Mouse (Mus musculus) liver, embryonic 14.5 days (tissue): ENCODE results near the gene Vmn1r28. TPM values are rescaled to one million over a fixed set of nuclear protein-coding genes. Genes with fewer than 3 reads are reported as not detected.

Source experiments
- ATAC-seq: fragments of 200-750 bp; cut with Nextera tagmentation; 2 replicates; pipeline ENCODE4 v1.8.0; 2017; ENCODE audit warnings: moderate number of reproducible peaks, mild to moderate bottlenecking, moderate library complexity; ENCODE audit not compliant: insufficient read depth
- DNase-seq, 3 experiments: peaks; one replicate each; pipeline ENCODE4 v3.0.0-alpha.2; 2012 to 2013; ENCODE audit warnings: low read depth in 3 of 3, low spot score in 3 of 3
- H3K27ac ChIP-seq: fragments of 300-500 bp; sonication (generic); 2 replicates; pipeline ENCODE4 v1.5.1; 2014; ENCODE audit warnings: moderate library complexity, mild to moderate bottlenecking, control low read depth, inconsistent platforms
- H3K27me3 ChIP-seq: fragments of 300-500 bp; sonication (generic); 2 replicates; pipeline ENCODE4 v1.6.1; 2014; ENCODE audit warnings: mild to moderate bottlenecking, low read length, moderate library complexity; ENCODE audit not compliant: control insufficient read depth, insufficient read depth
- H3K36me3 ChIP-seq: fragments of 300-500 bp; sonication (generic); replicated peaks from 2 replicates; pipeline ENCODE4 v1.6.1; 2014; ENCODE audit warnings: low read depth; ENCODE audit not compliant: control insufficient read depth, insufficient read depth
- H3K4me1 ChIP-seq, 2 experiments: fragments of 200-500 bp in 1 of 2; fragments of 300-500 bp in 1 of 2; sonication (generic) in 1 of 2; replicated peaks; 2 replicates each; pipeline ENCODE4 v1.6.1; 2012 to 2014; ENCODE audit warnings: antibody characterized with exemption in 1 of 2, inconsistent platforms in 1 of 2, low read length in 1 of 2; ENCODE audit not compliant: control insufficient read depth in 2 of 2, insufficient read depth in 2 of 2
- H3K4me2 ChIP-seq: fragments of 300-500 bp; sonication (generic); 2 replicates; pipeline ENCODE4 v1.6.1; 2014; ENCODE audit warnings: low read depth, mild to moderate bottlenecking, control low read depth, moderate library complexity
- H3K4me3 ChIP-seq, 2 experiments: fragments of 200-500 bp in 1 of 2; fragments of 300-500 bp in 1 of 2; sonication (generic) in 1 of 2; 2 replicates each; pipeline ENCODE4 v1.5.1; 2012 to 2014; ENCODE audit warnings: low read depth in 2 of 2, low read length in 2 of 2, mild to moderate bottlenecking in 2 of 2, control low read depth in 1 of 2, inconsistent platforms in 1 of 2, moderate library complexity in 1 of 2; ENCODE audit not compliant: insufficient read depth in 1 of 2
- H3K9ac ChIP-seq: fragments of 300-500 bp; sonication (generic); replicated peaks from 2 replicates; pipeline ENCODE4 v1.6.1; 2014; ENCODE audit warnings: mild to moderate bottlenecking, control low read depth, moderate library complexity
- H3K9me3 ChIP-seq: fragments of 300-500 bp; sonication (generic); 2 replicates; pipeline ENCODE4 v1.6.1; 2016; ENCODE audit warnings: low read length, mixed read lengths; ENCODE audit not compliant: control insufficient read depth
- CTCF ChIP-seq: IDR thresholded peaks from 2 replicates; pipeline ENCODE4 v1.5.1; 2016; ENCODE audit warnings: antibody characterized with exemption, low read depth, control low read depth
- EP300 ChIP-seq: IDR thresholded peaks from 2 replicates; pipeline ENCODE4 v1.6.1; 2016; ENCODE audit warnings: antibody characterized with exemption, low read depth
- polyA plus RNA-seq, 2 experiments: library from polyadenylated mRNA; depleted of rRNA in 1 of 2; stranded (reverse) in 1 of 2; unstranded in 1 of 2; fragments of >200 nt; fragmentation: Nextera tagmentation in 1 of 2; extraction: Ambion mirVana in 1 of 2; gene quantifications; 2 replicates each; pipeline versions ENCODE4 v1.2.1 to v1.2.3; 2012 to 2014

Gene Vmn1r28
- polyA plus RNA-seq, 2 experiments: not detected

GRCm38 (mm10) chr6:58301249-58301648 is 39.4 kb downstream of the Vmn1r28 start, which contains the start of gene Vmn1r29:
Gene Vmn1r29 (plus strand): TSS chr6:58301549.
- no peaks in the 10 kb centered on the region for H3K27me3 ChIP-seq
- no peaks in the 10 kb centered on the region for H3K4me1 ChIP-seq
- H3K9me3 ChIP-seq: no peaks in the 10 kb centered on the region
- H3K36me3 ChIP-seq: no peaks in the 10 kb centered on the region
- no peak within 1 kb of the TSS for H3K4me2 ChIP-seq
- TF ChIP-seq CTCF (no peak), EP300 (no peak)
- ATAC-seq (no peak), DNase-seq (no peak)
- H3K27ac ChIP-seq: no peak within 1 kb of the TSS
- H3K4me3 ChIP-seq: no peak within 1 kb of the TSS
- no peak within 1 kb of the TSS for H3K9ac ChIP-seq

Other genes starting within 250 kb of the Vmn1r28 start
- gene Vmn1r26, start 246.9 kb upstream of the Vmn1r28 start, polyA plus RNA-seq (2012; rRNA removed): not detected in 2 replicates
- not detected in 2 replicates for gene Vmn1r26, start 246.9 kb upstream of the Vmn1r28 start, polyA plus RNA-seq (2014; fragmentation: Nextera tagmentation; extraction: Ambion mirVana)
- not detected in 2 replicates for gene Vmn1r27, start 43.2 kb upstream of the Vmn1r28 start, polyA plus RNA-seq (2012; rRNA removed)
- not detected in 2 replicates for gene Vmn1r27, start 43.2 kb upstream of the Vmn1r28 start, polyA plus RNA-seq (2014; fragmentation: Nextera tagmentation; extraction: Ambion mirVana)
- gene Vmn1r29, start 39.5 kb downstream of the Vmn1r28 start, polyA plus RNA-seq (2012; rRNA removed): not detected in 2 replicates
- gene Vmn1r29, start 39.5 kb downstream of the Vmn1r28 start, polyA plus RNA-seq (2014; fragmentation: Nextera tagmentation; extraction: Ambion mirVana): not detected in 2 replicates
- not detected in 2 replicates for gene Vmn1r30, start 181.3 kb downstream of the Vmn1r28 start, polyA plus RNA-seq (2012; rRNA removed)
- gene Vmn1r30, start 181.3 kb downstream of the Vmn1r28 start, polyA plus RNA-seq (2014; fragmentation: Nextera tagmentation; extraction: Ambion mirVana): not detected in 2 replicates
- not detected in 2 replicates for gene Vmn1r31, start 213.3 kb downstream of the Vmn1r28 start, polyA plus RNA-seq (2012; rRNA removed)
- gene Vmn1r31, start 213.3 kb downstream of the Vmn1r28 start, polyA plus RNA-seq (2014; fragmentation: Nextera tagmentation; extraction: Ambion mirVana): not detected in 2 replicates